Mouse (Mus musculus): ENCODE results near the gene Paxx.

The Paxx gene

DNA sequence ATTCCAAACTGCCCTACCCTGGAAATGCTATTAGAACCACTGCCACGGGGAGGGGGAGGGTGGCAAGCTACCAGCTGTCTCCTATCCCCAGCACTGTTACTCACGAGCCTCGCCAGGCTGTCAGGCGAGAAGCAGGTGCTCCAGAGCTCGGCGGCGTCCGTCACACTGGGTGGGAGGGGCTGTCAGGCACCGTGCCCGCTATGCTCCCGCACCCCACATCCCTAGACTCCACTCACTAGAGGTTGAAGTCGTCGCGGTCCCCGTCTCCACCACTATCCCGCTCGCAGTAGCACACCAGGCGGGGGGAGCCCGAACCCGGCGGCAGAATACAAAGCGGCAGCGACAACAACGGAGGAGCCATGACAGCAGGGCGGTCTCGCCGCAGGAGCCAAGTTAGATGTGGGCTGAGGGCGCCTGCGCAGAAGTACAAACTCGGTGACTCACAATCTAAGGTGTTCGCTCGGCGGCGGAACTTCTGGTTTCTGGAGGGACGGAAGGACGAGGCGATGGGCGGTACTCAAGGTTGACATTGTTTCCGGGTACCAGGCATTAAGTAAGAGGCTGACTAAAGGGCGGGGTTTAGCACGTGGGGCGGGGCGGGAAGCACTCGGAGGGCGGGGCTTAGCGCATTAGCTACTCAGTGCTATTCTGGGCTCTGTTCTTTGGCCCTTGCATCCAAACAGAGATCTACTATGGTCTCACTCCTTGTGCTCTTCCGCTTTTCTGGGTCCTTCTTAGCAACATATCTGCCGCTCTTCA lies at the start of gene Paxx:
Paxx (minus strand) TSS at position 544 of the 759 bp plus-strand sequence.
- DNase-seq (ENCODE audit: low spot score in 2 of 2) = peak; percentile 90 to 92

- no peak for DNase-seq (ENCODE audit: low spot score in 2 of 2)
Observed at GRCm38 (mm10) chr2:25509912-25510311, 49.0 kb upstream of the Paxx start.

- peak in 1 of 2 experiments; percentile 31 for DNase-seq (ENCODE audit: low spot score in 2 of 2)
Observed at GRCm38 (mm10) chr2:25506964-25507363, 46.1 kb upstream of the Paxx start.

DNA sequence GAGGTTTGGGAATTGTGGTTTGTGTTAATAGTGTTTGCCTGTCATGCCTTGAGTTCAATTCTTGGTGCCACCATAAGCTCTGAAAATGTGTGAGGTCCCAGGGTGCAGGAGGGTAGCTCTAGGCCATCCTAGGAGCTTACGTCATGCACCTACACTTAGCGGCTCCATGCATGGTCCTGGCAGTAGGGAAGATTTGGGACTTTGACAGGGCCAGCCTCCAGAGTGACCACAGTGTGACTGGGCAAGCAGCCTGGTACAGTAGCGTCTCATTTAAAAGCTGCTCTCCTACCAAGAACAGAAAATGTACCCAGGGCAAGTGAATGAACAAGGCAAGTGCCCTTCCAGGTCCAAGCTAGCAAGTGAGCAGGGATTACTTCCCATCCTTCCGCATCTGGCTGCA lies 45.0 kb upstream of the Paxx start:
- DNase-seq (ENCODE audit: low spot score in 2 of 2) = no peak

DNA sequence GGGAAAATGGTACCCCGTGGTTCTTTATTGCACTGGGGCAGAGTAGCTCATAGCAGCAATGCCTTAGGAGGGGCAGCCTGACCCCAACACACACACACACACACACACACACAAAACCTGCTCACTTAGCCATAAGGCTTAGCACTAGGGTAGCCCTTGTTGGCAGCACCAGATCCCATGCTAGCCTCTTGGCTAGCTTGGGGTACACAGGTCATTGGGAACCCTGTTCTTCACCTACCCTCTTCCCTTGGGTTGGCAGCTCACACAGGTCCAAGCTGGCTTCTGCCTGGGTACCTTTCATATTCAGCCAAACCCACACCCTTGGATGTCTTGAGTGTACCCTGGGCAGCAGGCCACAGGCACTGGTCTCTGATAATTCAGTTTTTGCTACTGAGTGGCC lies 44.1 kb upstream of the Paxx start:
- no peak for DNase-seq (ENCODE audit: low spot score in 2 of 2)

DNA sequence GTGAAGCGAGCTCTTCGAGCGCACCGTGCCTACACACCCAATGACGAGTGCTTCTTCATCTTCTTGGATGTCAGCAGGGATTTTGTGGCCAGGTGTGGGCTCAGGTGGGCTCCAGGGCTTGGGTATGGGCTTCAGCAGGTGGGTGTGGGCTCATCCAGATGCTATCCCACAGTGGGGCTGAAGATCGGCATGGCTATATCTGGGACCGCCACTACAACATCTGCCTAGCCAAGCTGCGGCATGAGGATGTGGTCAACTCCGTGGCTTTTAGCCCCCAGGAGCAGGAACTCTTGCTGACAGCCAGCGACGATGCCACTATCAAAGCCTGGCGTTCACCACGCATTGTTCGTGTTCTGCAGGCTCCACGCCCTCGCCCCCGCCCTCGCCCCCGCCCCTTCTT lies 43.6 kb upstream of the Paxx start:
- no peak for DNase-seq (ENCODE audit: low spot score in 2 of 2)

- DNase-seq (ENCODE audit: low spot score in 2 of 2) = no peak
Observed at GRCm38 (mm10) chr2:25502726-25503125, 41.8 kb upstream of the Paxx start.

- no peak for DNase-seq (ENCODE audit: low spot score in 2 of 2)
Observed at GRCm38 (mm10) chr2:25501593-25502486, 40.9 kb upstream of the Paxx start, which contains the start of gene C8g. C8g (minus strand) TSS chr2:25501719.

DNA sequence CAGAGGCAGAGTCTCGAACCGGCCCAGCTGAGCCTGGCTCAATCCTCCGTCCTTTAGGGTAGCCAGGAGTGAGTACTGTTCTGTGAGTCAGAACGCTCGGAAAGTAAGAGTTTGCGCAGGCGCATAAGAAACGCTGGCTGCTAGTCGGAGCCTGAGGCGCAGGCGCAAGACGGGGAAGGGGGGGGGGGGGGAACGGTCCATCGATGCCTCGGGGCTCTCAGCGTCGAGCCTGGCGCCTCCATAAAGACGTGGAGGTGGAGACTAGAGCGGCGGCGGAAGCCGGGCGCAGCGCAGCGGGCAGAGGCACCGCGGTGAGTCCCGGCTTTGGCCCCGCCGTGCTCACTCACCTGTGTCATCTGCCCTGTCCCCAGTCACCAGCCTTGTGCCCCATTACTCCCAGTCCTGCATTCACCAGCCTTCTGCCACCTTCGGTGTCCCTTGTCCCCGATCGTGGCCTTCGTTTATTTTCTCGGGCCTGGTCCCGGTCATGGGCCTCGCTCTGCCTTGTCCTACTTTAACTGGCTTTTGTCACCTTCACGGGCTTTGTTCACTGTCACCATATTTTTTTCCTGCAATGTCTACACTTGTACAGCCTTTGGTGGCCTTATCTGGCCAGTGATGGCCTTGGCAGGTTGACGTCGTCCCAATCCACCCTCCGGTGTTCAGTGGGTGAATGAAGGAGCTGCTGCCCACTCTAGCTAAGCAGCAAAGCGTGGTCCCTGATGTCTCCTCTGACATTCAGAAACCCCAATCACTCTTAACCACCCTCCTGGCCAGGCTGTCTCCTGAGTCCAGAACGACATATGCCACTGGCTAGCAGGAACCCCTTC lies 39.9 kb upstream of the Paxx start, which contains the start of gene Fbxw5:
Fbxw5 (plus strand) TSS at position 175 of the 830 bp plus-strand sequence.
- peak; percentile 81 to 88 for DNase-seq (ENCODE audit: low spot score in 2 of 2)

- DNase-seq (ENCODE audit: low spot score in 2 of 2) = no peak
Observed at GRCm38 (mm10) chr2:25500071-25500575, 39.2 kb upstream of the Paxx start.

DNA sequence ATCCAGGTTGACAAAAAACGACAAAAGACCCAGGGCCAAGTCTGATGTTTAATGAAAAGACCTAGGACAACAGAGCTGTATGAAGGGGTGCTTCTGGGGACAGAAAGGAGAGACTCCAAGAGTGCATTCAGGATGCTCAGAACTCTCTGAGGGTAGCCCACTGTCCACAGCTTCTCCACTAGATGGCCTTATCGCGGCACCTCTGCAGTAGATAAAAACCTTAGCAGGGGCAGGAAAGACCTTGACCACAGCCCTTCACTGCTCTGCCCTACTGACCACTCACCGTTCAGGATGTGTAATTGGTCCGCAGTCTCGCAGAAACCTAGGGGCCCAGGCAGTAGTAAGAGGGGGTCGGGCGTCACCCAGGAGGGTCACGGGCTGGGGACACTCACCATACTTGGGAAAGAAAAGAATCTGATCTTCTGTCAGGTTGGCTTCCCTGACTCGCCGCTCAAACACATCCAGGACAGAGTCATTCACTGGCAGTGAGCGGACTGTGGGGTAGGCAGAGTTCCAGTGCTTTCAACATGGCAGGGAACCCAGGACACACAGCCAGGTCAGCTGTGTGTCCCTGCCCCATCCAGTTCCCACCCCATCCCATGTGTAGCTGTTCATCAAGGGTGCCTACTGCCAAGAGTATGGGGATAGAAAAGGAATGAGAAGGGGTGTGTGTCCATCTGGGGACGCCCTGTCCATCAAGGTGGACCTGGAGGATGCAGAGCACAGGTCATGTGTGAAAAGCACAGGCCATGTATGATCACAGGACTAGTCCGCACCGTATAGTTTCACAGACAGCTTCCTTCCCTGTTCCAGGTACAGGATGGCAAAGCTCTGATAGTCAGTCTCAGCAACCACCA lies 38.0 kb upstream of the Paxx start:
- no peak for DNase-seq (ENCODE audit: low spot score in 2 of 2)

DNA sequence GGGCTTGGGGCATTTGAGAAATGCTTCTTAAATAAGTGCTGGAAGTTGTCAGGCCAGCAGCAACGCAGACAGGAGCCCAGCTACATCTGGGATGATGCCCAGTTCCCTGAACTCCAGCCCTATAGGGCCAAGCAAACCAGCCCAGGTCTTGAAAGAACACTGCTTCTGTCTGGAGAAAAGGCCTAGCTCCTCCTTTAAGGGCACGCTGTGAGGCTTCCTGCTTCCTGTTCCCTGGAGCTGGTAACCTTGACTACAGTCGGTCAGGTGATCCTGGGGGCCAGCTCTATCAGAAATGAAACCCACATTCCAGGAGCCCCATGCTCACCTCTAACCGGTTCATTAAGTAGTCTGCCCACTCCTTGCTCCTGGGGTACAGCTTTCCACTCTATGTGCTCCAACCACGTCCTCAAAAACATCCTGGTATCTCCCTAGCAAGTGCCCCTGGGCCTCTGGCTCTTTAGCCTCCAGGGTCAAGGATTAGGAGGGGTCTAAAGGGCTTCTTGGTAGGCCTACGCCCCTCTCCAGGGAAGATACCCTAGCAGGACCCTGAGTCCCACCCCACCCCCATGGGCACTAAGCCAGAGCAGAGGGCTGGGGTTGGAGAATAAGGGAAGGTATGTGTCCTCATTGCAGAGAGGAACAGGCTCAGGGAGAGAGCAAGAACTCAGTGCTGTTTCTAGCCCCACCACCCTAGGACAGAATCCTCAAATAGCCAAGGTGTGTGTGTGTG lies 37.1 kb upstream of the Paxx start:
- no peak for DNase-seq (ENCODE audit: low spot score in 2 of 2)

- no peak for DNase-seq (ENCODE audit: low spot score in 2 of 2)
Observed at GRCm38 (mm10) chr2:25496462-25496861, 35.6 kb upstream of the Paxx start.

DNA sequence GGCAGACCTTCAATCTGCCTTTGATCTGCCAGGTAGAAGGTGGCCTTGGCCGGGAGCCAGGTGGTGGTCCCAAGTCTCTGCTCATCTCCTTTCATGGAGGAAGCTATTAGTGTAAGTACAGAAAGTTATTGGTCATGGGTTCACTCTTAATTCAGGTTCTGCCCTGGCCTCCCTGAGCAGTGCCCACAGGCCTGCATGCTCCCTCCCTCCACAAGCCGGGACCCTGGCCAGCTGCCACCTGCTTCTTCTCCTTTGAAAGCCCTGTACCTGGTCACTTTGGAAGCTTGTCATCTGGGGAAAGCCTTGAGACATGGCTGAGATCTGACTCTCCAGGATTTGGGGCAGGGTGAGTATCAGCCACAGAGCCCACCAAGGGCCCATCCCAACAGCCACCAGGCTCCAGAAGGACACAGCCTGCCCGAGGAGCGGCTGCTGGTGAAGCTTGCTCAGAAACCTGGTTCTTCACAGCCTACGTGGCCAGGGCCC lies 32.6 kb upstream of the Paxx start, which contains the start of gene Lcn12:
Lcn12 (minus strand) TSS at position 436 of the 486 bp plus-strand sequence.
- no peak for DNase-seq (ENCODE audit: low spot score in 2 of 2)

DNA sequence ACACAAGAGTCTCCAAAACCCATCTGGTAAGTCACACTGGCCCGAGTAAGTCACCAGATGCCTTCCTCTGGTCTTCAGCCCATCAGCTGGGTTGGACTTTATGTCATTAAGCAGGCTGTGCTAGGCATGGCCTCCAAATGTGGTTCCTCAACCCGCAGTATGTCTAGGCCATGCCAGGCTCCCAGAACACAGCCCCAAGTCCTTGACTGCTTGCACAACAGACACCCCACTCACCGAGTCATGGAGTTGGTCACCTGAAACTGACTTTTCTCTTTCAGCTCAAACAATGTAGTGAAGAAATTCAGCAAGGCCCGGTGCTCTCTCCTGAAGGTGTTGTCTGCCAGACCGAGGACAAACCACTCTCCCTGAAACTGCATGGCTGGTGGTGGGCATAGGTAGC lies 32.1 kb upstream of the Paxx start:
- no peak for DNase-seq (ENCODE audit: low spot score in 2 of 2)

GRCm38 (mm10) chr2:25488671-25489068 lies 27.8 kb upstream of the Paxx start:
- no peak for DNase-seq (ENCODE audit: low spot score in 2 of 2)

DNA sequence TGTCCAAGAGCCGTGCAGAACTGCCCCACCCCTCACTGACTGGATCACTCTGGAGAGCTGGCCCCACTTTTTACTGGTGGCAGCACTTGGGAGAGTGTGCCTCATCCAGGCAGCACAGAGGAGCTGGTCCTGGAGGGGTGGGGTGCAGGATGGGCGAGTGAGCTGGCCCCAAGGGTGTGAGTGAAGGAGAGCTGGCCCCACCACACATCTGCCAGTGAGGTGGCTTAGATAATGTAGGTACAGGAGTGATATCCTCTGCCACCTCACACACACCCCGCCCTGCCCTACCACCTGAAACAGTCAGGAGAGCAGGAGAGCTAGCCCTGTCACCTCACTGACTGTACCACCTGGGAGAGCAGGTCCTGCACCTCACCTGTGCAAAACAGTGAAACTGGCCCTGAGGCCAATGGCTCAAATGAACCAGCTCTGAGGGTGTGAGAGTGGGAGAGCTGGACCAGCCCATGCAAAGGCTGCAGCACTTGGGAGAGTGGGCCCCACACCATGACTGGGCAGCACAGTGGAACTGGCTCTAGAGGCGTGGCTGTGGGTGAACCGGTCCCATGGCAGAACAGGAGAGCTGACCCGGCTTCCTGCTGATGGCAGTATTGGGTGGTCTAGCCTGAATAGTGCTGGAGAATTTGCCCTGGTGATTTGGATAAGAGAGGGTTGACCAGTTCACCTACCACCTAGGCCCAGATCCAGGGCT lies 27.2 kb upstream of the Paxx start:
- DNase-seq (ENCODE audit: low spot score in 2 of 2) = no peak

DNA sequence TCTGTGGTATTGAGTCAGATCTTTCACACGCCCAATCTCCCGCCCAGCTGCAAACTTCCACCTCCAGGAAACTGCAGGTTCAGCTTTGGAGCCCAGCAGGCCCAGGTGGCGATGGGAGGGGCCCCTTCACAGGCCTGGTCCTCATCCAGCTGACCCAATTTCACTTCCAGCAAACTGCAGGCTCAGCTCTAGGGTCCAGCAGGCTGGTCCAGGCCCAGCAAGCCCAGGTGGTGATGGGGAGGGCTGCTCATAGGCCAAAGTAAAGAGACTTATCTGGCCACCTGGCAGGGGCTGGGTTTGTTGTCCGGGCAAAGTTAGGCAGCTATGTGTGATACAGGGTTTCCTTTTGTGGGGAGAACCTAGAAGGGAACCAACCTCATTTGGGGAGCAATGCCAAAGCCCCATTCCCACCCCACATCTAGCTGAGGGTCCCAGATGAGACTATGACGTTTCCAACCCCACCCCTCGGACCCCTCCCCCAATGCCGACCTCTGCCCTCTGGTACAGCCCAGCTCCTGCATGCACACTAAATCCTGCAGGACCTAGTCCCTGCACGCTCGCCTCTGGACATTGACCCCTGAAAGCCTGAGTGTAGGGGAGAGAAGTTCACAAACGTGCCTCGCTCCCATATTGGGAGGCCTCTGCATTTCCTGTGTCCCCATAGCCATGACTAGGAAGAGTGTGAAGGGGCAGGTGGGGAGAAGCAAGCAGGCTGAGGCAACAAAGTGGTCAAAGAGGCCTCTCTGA lies 24.2 kb upstream of the Paxx start:
- no peak for DNase-seq (ENCODE audit: low spot score in 2 of 2)
